Mouse (Mus musculus) myocyte (in vitro differentiated cells): ENCODE results near the gene Ces2f.

Source experiments
- CEBPB ChIP-seq: IDR thresholded peaks from 2 replicates; pipeline ENCODE4 v1.6.1; 2011; ENCODE audit warnings: mild to moderate bottlenecking, moderate library complexity; ENCODE audit not compliant: poor library complexity, insufficient read depth, severe bottlenecking
- E2F4 ChIP-seq: IDR thresholded peaks from one replicate; pipeline ENCODE4 v1.6.1; 2011; ENCODE audit warnings: mild to moderate bottlenecking, control low read depth, moderate library complexity; ENCODE audit not compliant: insufficient read depth
- MYOD1 ChIP-seq, 3 experiments: IDR thresholded peaks; one replicate each; pipeline ENCODE4 v1.6.1; 2011; ENCODE audit warnings: control low read depth in 2 of 3, low read depth in 2 of 3, mild to moderate bottlenecking in 2 of 3, moderate library complexity in 1 of 3; ENCODE audit not compliant: insufficient read length in 2 of 3, control insufficient read depth in 1 of 3
- MYOG ChIP-seq, 3 experiments: IDR thresholded peaks; one replicate each; pipeline ENCODE4 v1.6.1; 2011; ENCODE audit warnings: control low read depth in 2 of 3, low read depth in 2 of 3, mild to moderate bottlenecking in 2 of 3; ENCODE audit not compliant: insufficient read length in 2 of 3, control insufficient read depth in 1 of 3, insufficient read depth in 1 of 3
- POLR2A ChIP-seq: IDR thresholded peaks from one replicate; pipeline ENCODE4 v1.6.1; 2011; ENCODE audit warnings: low read depth, mild to moderate bottlenecking, control low read depth, moderate library complexity; ENCODE audit not compliant: insufficient read length
- SRF ChIP-seq: IDR thresholded peaks from one replicate; pipeline ENCODE4 v1.6.1; 2011; ENCODE audit warnings: low read depth; ENCODE audit not compliant: control insufficient read depth, insufficient read length
- USF1 ChIP-seq: IDR thresholded peaks from one replicate; pipeline ENCODE4 v1.6.1; 2011; ENCODE audit warnings: low read depth, mild to moderate bottlenecking, control low read depth, moderate library complexity

DNA sequence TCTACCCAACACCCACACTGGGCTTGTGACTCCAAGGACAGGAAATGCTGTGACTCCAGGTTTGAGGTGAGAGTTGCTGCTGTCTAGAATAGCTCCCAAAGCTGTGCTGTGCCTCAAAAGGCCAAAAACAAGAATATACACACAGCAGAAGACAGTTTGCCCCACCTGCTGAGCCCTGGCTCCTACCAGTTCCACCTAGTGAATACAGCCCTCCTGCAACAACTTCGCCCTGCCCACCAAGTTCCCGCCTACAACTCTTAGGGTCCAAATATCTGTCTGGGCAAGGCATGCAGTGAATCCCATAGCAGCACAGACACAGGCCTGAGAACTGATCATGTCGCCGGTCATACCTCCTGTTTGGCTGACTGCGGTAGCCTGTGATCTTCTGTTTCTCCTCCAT, 37.0 kb downstream of the Ces2f start:
- TF ChIP-seq CEBPB (no peak), MYOG (IDR thresholded peaks at IDR 0.05; ENCODE audit: control insufficient read depth in 1 of 3, insufficient read depth in 1 of 3, insufficient read length in 2 of 3, low read depth in 2 of 3) (no peak), E2F4 (no peak), POLR2A (no peak), USF1 (no peak), MYOD1 (IDR thresholded peaks at IDR 0.05; ENCODE audit: control insufficient read depth in 1 of 3, insufficient read length in 2 of 3, low read depth in 2 of 3) (no peak), SRF (no peak)
